Mouse (Mus musculus) hindbrain, embryonic 15.5 days (tissue): ENCODE data around the gene Olfr1396. TPM values are rescaled to one million over a fixed set of nuclear protein-coding genes. Genes with fewer than 3 reads are reported as not detected.
"Not testable (repeated sequence)": the region's sequence is repeated elsewhere in the genome, so short reads cannot be mapped to it uniquely, and the experiment has no call there.

Source experiments
- ATAC-seq: fragments of 200-750 bp; cut with Nextera tagmentation; 2 replicates; pipeline ENCODE4 v1.8.0; 2017; ENCODE audit warnings: low read depth, moderate number of reproducible peaks, moderate TSS enrichment; ENCODE audit not compliant: low FRiP score
- H3K27ac ChIP-seq: fragments of 300-500 bp; sonication (generic); replicated peaks from 2 replicates; pipeline ENCODE4 v1.5.1; 2015; ENCODE audit warnings: mild to moderate bottlenecking, inconsistent platforms
- H3K27me3 ChIP-seq: fragments of 300-500 bp; sonication (generic); 2 replicates; pipeline ENCODE4 v1.6.1; 2015; ENCODE audit warnings: control low read depth, inconsistent platforms
- H3K36me3 ChIP-seq: fragments of 300-500 bp; sonication (generic); 2 replicates; pipeline ENCODE4 v1.6.1; 2015; ENCODE audit warnings: control low read depth, inconsistent platforms
- H3K4me1 ChIP-seq: fragments of 300-500 bp; sonication (generic); replicated peaks from 2 replicates; pipeline ENCODE4 v1.6.1; 2015; ENCODE audit warnings: control low read depth, inconsistent platforms
- H3K4me2 ChIP-seq: fragments of 300-500 bp; sonication (generic); 2 replicates; pipeline ENCODE4 v1.6.1; 2015; ENCODE audit warnings: moderate library complexity, mild to moderate bottlenecking, inconsistent platforms
- H3K4me3 ChIP-seq: fragments of 300-500 bp; sonication (generic); 2 replicates; pipeline ENCODE4 v1.5.1; 2015; ENCODE audit warnings: mild to moderate bottlenecking, inconsistent platforms
- H3K9ac ChIP-seq: fragments of 300-500 bp; sonication (generic); 2 replicates; pipeline ENCODE4 v1.6.1; 2015; ENCODE audit warnings: inconsistent platforms
- H3K9me3 ChIP-seq: fragments of 300-500 bp; sonication (generic); 2 replicates; pipeline ENCODE4 v1.6.1; 2016; ENCODE audit warnings: control low read depth, inconsistent platforms
- WGBS: fragments of 180-500 bp; shearing (Covaris S2); methylation state at CpG from one replicate; pipeline ENCODE4 v1.1.7; 2015; 5-methylcytosine and 5-hydroxymethylcytosine counted together
- polyA plus RNA-seq: library from polyadenylated mRNA; unstranded; fragments of >200 nt; fragmentation: Nextera tagmentation; extraction: Ambion mirVana; gene quantifications from 2 replicates; pipeline ENCODE4 v1.2.1, GENCODE M21; 2015

Olfr1396 gene
- polyA plus RNA-seq, 1 experiment from 2014 or later, result not detected

- not testable (repeated sequence) for H3K4me2 ChIP-seq, H3K4me3 ChIP-seq, H3K4me1 ChIP-seq, H3K36me3 ChIP-seq, H3K9me3 ChIP-seq, H3K27me3 ChIP-seq, H3K27ac ChIP-seq, H3K9ac ChIP-seq, ATAC-seq
- WGBS, result 86% methylated on average over 6 of the region's 6 CpGs
Observed at GRCm38 (mm10) chr11:49076001-49076757, 38.5 kb downstream of the Olfr1396 start, which contains the start of gene Ifi47. Ifi47 (plus strand) TSS chr11:49076587.

GRCm38 (mm10) chr11:49068358-49068757 is 46.3 kb downstream of the Olfr1396 start:
- no peaks in the 10 kb centered on the region for H3K27me3 ChIP-seq
- no peaks in the 10 kb centered on the region for H3K4me1 ChIP-seq
- H3K4me3 ChIP-seq, result no peak overlapping the region
- H3K9ac ChIP-seq, result no peak overlapping the region
- no peak overlapping the region for H3K4me2 ChIP-seq
- H3K36me3 ChIP-seq, result no peaks in the 10 kb centered on the region
- no peaks in the 10 kb centered on the region for H3K9me3 ChIP-seq
- no peak for ATAC-seq
- H3K27ac ChIP-seq, result no peak overlapping the region
- WGBS, result 93% methylated on average over 1 of the region's 1 CpGs

GRCm38 (mm10) chr11:49063713-49064469 is 50.8 kb downstream of the Olfr1396 start, which contains the start of gene Tgtp2:
Tgtp2 (minus strand) TSS chr11:49064206.
- H3K27ac ChIP-seq, H3K4me3 ChIP-seq, ATAC-seq, H3K9ac ChIP-seq, H3K27me3 ChIP-seq, H3K4me1 ChIP-seq, H3K36me3 ChIP-seq, H3K9me3 ChIP-seq, H3K4me2 ChIP-seq: not testable (repeated sequence)
- 89% methylated on average over 5 of the region's 5 CpGs for WGBS

- ATAC-seq, H3K4me1 ChIP-seq, H3K36me3 ChIP-seq, H3K4me2 ChIP-seq, H3K9ac ChIP-seq, H3K27ac ChIP-seq, H3K9me3 ChIP-seq, H3K4me3 ChIP-seq, H3K27me3 ChIP-seq: not testable (repeated sequence)
- WGBS, result 80% methylated on average over 2 of the region's 2 CpGs
Observed at GRCm38 (mm10) chr11:49061865-49062264, 52.8 kb downstream of the Olfr1396 start.

- H3K9ac ChIP-seq, H3K27me3 ChIP-seq, H3K36me3 ChIP-seq, ATAC-seq, H3K27ac ChIP-seq, H3K4me1 ChIP-seq, H3K4me3 ChIP-seq, H3K9me3 ChIP-seq, H3K4me2 ChIP-seq: not testable (repeated sequence)
- WGBS, result 75% methylated on average over 2 of the region's 3 CpGs
Observed at GRCm38 (mm10) chr11:49060061-49060460, 54.6 kb downstream of the Olfr1396 start.

Other genes with a start within 250 kb of the Olfr1396 start
- gene Irgm1, start 243.2 kb downstream of the Olfr1396 start, polyA plus RNA-seq, result 3.5 and 5.2 TPM in 2 replicates
- 0.14 and 0.42 TPM in 2 replicates for gene Gm5431, start 212.7 kb downstream of the Olfr1396 start, polyA plus RNA-seq
- gene Psme2b, start 168.7 kb downstream of the Olfr1396 start, polyA plus RNA-seq, result 1.8 and 2.2 TPM in 2 replicates
- gene Olfr56, start 136.0 kb downstream of the Olfr1396 start, polyA plus RNA-seq, result not detected in 2 replicates
- 0.45 and 0.48 TPM in 2 replicates for gene 9930111J21Rik1, start 135.5 kb downstream of the Olfr1396 start, polyA plus RNA-seq
- gene Gm12185, start 122.6 kb downstream of the Olfr1396 start, polyA plus RNA-seq, result not detected in 2 replicates
- gene Tgtp1, start 120.7 kb downstream of the Olfr1396 start, polyA plus RNA-seq, result 0.24 TPM in 1 of 2 replicates, not detected in the other
- gene 9930111J21Rik2, start 63.6 kb downstream of the Olfr1396 start, polyA plus RNA-seq, result 0.35 and 0.45 TPM in 2 replicates
- 0.54 TPM in 1 of 2 replicates, not detected in the other for gene Tgtp2, start 50.7 kb downstream of the Olfr1396 start, polyA plus RNA-seq
- 0.52 and 1.6 TPM in 2 replicates for gene Ifi47, start 38.3 kb downstream of the Olfr1396 start, polyA plus RNA-seq
- gene Olfr1395, start 27.4 kb upstream of the Olfr1396 start, polyA plus RNA-seq, result not detected in 2 replicates
- gene Olfr1394, start 39.5 kb upstream of the Olfr1396 start, polyA plus RNA-seq, result not detected in 2 replicates
- 0.22 TPM in 1 of 2 replicates, not detected in the other for gene Btnl9, start 72.3 kb upstream of the Olfr1396 start, polyA plus RNA-seq
- gene Zfp62, start 88.4 kb upstream of the Olfr1396 start, polyA plus RNA-seq, result 38.0 and 40.7 TPM in 2 replicates
- gene Mgat1, start 129.3 kb upstream of the Olfr1396 start, polyA plus RNA-seq, result 34.7 and 36.2 TPM in 2 replicates
- gene Olfr1393, start 163.4 kb upstream of the Olfr1396 start, polyA plus RNA-seq, result not detected in 2 replicates
- gene Olfr1392, start 170.4 kb upstream of the Olfr1396 start, polyA plus RNA-seq, result not detected in 2 replicates
- gene Olfr10, start 189.9 kb upstream of the Olfr1396 start, polyA plus RNA-seq, result not detected in 2 replicates
- gene Olfr1391, start 207.9 kb upstream of the Olfr1396 start, polyA plus RNA-seq, result not detected in 2 replicates
- gene Olfr1390, start 220.3 kb upstream of the Olfr1396 start, polyA plus RNA-seq, result not detected in 2 replicates